Mouse (Mus musculus) embryo, embryonic 10 days (tissue): ENCODE results near the gene Tmtc1.

Source experiments
- DNase-seq: peaks from one replicate; pipeline ENCODE4 v3.0.0-alpha.2; 2015; ENCODE audit warnings: low spot score

The Tmtc1 gene

DNA sequence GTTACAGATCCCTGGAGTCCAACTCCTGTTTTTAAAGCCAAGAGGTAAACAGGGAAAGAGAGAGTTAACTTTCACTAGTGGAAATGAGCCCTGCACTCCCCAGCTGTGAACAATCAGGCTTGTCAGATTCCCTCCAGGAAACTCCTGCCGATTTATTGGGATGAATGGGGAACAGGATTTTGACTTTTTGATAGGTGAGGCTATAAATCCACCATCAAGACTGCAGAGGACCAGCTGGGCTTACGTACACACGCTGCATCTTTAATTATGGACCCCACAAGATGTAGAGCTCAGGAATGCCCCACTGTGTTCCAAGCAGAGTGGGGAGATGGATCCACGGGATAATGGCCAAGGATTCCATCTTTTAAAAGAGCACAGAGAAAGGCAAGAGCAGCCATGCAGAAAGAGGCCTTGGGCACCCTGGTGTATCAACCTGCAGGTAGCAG is 77.1 kb downstream of the Tmtc1 start:
- no peak for DNase-seq

DNA sequence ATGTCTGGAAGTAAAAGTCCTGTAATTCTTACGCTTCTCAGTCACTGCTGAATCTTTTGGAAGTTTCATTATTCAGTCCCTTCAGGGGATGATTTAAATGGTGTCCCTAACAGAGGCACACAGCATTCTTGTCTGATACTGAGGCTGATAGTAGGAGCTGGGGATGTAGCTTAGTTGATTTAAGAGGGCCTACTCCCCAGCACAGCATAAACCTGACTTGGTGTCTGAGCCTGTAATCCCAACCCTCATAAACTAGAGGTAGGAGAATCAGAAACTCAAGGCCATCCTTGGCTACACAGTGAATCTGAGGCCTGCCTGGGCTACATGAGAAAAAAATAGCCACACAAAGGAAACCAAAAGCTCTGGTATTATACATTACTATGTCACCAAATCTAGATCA is 77.6 kb downstream of the Tmtc1 start:
- DNase-seq: no peak

DNA sequence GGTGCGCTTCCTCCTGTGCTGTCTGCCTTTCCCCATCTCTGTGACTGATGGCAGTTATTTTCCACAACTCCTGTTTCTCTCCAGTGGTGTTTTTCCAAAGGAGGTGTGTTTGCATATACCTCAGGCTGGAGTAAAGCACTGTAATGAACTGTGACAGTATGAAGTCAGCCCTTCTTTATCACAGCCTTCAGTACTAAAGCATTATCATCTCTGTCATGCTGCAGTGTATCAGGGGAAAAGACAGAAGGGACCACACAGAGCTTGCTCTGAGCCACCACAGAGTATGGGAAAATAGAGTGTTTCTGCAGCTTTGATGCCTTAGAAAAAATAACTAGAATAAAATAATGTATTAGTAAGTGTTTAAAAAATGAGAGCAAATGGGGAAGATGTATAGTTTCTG is 81.0 kb downstream of the Tmtc1 start:
- no peak for DNase-seq

DNA sequence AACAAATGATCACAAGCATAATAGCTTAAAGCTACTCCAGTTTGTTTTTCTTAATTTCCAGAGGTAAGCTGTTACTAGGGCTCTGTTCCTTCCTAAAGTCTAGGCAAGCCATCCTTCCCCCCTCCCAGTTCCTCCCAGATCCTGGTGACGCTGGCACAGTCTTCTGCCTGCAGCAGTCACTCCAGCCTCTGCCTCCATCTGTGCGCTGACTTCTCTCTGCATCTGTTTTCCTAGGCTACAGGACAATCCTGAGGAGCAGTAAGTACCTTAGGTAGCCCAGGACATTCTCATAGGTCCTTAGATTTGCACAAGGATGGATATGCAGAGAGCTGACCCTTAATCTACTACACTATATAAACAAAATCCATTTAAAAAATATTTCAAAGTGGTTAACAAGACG is 81.7 kb downstream of the Tmtc1 start:
- no peak for DNase-seq

DNA sequence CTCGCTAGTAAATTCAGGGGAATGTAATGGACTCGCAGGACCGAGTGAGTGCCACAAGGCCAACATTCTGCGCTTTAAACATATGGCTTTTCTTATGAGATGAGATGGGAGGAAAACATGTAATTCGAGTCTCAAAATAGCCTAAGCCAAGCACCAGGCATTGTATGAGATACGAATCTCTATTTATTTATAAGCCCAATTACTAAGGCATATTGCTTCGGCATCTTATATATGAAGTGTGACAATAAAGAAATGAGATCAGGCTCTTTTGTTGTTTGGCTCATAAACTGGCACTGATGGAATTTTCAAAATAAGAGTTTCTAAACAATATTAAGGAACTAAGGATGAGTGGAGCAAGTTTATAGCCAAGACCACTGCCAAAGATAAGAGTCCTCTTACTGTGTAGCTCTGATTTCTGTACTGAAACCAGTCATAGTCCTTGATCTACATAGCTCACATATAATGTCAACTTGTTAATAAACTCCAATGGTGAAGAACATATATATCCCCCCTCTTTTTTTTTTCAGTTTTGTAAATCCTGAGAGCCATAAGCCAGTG is 84.8 kb downstream of the Tmtc1 start:
- DNase-seq: no peak

DNA sequence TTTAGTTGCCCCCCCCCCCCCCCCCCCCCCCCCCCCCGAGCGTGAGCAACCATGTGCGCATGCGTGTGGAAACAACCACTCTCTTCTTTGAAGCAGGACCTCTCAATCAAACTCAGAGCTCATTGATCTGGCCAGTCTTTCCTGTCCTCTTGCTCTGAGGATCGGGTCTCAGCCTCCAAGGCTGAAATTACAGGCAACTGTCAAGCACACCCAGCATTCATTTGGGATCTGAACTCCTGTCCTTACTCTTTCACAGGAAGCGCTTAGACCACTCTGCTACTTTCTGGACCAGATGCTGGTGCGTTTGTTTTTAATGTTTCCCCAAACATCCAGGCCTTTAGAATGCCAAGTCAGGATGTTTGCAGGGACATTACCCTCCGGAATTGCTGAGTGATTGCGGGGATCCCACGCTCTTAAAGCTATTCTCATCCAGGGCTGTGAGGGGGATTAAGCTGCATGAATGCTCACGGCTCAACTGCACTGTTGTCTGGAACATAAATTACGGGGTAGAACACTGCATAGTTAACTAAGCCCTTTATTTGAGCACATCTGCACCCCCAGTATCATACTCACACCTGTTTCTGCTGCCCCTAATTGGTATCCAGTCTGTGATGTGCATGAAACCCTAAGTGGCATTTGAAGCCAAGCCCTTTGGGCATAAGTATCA is 85.5 kb downstream of the Tmtc1 start:
- no peak for DNase-seq

DNA sequence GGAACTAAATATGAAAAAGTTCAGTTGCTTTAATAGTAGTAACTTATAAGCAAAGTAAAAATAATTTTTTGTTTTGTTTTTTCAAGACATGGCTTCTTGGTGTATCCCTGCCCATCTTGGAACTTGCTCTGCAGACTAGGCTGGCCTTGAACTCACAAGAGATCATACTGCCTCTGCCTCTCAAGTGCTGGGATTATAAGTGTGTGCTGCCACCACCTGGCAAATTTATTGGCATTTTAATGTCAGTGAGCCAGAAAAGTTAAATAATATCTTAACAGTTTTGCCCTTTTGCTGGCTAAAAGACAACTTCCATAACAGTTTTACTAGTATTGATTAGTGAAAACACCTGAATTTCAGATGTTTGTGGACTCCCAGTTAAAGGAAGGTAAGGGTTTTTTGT is 88.0 kb downstream of the Tmtc1 start:
- no peak for DNase-seq

DNA sequence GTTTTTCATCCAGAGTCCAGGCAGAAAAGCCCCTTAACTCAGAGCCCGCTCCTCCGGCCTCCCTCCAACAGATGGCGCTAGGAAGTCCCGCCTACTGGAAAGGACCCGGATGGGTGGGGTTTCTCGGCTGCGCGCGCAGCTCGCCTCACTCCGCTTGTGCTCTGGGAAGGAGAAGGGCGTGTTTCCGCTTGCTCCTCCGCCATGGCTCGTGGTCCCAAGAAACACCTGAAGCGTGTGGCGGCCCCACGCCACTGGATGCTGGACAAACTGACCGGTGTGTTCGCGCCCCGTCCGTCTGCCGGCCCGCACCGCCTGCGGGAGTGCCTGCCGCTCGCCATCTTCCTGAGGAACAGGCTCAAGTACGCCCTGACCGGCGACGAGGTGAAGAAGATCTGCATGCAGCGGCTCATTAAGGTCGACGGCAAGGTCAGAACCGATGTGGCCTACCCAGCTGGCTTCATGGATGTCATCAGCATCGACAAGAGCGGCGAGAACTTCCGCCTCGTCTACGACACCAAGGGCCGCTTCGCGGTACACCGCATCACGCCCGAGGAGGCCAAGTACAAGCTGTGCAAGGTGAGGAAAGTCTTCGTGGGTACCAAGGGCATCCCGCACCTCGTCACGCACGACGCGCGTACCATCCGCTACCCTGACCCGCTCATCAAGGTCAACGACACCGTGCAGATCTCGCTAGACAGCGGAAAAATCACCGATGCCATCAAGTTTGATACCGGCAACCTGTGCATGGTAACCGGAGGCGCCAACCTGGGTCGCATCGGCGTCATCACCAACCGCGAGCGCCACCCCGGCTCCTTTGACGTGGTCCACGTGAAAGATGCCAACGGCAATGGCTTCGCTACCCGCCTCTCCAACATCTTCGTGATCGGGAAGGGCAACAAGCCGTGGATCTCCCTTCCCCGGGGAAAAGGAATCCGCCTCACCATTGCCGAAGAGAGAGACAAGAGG is 89.4 kb downstream of the Tmtc1 start:
- DNase-seq: peak; percentile 78

DNA sequence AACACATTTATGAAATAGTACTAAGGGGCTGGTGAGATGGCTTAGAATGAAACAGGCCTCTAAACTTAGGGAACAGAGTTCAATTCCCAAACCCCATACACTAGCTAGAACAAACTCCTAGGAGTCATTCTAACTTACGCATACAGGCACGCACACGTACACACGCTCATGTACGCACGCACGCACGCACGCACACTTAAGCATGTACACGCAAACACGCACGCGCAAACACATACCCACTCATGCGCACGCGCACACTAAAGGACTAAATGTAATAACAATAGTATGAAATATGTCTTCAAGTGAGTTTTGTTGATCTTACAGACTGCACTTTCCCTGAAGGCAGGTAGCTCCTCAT is 90.1 kb downstream of the Tmtc1 start:
- no peak for DNase-seq

DNA sequence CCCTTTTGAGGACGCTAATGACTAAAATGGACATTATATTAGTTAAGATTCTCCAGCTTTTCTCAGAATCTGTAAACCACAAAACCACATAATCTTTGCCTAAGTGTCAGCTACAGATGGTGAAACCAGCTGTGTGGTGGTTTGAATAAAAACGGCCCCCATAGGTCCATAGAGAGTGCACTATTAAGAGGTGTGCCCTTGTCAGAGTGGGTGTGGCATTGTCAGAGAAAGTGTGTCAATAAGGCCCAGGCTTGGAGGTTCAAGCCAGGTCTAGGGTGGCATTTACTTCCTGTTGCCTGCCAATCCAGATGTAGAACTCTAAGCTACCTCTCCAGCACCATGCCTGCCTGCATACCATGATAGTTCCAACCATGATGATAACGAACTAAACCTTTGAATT is 99.2 kb downstream of the Tmtc1 start:
- no peak for DNase-seq

DNA sequence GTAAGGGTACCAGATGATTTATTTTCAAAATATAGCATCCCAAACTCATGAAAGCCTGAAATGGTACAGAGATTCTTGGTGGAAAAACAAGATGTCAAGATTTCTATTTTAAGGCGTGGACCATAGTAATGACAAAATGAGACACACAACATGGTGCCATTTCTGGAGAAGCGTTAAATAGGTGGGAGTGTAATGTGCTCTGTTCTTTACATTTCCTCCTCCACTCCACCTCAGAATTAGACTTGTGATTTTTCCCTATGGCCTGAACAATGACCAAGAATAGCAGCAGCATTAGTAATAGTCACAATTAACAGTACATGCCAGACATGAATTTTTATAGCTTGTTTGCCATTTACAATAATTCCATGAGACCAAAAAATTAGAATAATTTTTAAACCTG is 102.0 kb downstream of the Tmtc1 start:
- DNase-seq: no peak

DNA sequence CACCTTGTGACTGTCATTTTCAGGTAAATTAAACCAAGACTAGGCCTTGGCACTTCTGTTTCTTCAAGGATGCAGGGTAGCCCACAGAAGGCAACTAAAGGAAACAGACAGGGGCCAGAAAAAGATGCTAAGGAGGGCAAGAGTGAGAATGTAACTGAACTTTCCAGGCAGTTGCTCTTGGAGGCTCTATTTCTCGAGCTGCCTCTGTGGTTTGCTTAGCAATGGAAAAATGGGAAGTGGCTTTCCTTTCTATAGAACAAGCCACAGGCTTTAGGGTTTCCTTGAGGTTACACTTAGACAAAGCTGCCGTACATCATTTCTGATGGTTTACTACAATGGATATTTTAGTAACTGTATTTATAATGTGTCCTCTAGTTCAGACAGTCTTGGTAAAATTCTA is 102.4 kb downstream of the Tmtc1 start:
- DNase-seq: no peak

DNA sequence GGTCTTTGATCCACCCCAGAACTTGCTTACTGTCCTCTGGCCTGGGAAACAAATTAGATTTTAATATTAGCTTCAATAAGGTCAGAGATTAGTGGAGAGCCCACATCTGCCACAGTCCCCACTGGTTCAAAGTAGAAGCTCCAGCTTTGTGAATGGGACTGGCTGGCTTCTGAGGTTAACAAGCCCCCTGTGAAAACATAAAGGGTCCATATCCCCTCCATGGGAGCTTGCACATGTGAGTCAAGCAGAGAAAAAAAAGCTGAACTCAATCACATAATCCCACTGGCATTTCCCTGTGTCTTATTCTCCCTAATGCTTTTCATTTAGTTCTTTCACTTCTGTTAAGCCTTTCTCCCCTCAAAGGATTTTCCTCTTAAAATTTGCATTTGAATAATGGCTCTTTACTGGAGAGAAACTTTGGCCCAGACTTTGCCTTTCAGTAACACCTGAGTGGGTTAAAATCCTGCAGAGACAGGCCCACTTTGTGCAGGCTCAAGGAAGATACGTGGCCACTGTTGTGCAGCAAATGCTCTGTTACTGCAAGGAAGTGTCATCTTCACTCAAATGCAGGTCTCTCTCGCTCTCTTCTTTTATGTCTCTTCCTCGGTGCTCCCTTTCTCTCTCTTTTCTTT is 105.7 kb downstream of the Tmtc1 start:
- DNase-seq: no peak

DNA sequence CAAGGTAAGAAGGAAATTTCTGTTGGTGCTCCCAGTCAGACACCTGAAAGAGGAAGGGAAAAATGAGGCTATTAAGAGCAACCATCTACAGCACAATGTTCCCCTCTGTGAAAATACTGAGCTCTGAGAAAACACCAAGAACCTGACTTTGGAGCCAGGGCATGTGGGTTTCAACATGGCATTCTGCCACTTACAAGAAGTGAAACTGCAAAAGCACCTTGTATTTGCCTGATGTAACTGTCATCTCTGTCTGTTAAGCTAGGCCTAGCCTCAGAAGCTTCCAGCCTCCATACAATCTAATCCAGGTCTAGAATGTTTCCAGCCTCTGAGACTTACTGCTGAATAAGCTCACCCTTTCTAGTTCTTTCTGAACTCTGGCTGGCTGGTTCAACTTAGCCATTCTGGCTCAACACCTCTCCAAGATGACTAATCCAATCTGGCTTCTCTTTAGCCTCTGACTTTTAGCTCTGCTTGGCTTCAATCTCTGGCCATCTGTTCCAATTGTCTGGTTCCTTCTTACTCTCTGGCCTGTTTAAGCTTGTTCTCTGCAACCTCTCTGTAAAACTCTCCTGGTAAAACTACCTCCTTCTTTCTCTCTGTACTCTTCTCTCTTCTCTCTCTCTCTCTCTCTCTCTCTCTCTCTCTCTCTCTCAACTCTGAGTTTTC is 107.8 kb downstream of the Tmtc1 start:
- no peak for DNase-seq

DNA sequence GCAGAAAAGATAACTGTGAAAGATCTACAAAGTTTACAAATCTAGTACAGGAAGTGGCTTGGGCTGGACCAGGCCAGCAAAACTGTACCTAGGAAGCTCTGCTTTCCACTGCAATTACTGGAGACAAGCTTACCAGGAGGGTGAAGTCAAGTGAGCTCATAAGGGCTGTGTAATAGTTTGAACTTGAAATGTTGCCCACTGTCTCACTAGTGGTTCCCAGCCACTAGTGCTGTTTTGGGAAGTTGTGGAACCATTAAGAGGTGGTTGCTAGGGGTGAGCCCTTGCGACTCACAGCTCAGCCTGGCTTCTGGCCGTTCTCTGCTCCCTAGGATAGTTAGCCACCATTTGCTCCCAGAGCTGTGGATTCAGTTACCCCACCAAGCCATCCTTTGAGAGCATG is 112.3 kb downstream of the Tmtc1 start:
- DNase-seq: no peak

DNA sequence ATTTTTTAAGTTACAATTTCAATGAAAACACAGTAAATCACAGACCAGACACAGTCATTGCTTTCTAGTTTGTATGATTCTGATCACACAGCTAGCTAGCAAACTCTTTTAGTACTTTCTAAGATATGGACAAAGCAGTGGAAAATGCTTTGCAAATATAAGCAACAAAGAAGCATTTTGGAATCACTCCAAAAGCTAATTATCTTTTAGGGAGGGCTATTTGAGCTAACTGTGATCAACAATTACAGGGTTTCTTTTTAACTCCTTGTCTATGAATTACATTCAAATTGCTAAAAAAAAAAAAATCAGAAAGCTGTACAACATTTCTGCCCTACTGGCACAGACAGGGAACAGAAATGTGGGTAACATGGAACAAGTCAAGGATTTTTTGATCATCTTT is 114.2 kb downstream of the Tmtc1 start:
- no peak for DNase-seq

DNA sequence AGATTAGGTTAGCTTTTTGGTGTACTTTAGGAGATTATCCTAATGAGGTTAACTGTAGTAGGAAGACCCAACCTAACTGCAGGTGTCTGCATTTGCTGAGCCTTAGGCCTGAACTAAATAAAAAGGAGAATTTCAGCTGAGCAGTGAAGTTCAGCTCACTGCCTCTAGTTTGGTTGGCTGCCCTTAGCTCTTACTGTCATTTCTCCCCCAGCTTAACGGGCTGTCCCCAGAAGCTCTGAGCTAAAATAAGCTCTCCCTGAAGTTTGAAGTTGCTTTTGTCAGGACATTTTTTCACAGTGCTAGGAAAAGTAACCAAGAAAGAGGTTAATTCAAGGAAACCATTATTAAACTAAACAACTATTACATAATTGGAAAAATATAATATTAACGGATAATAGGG is 115.3 kb downstream of the Tmtc1 start:
- no peak for DNase-seq

DNA sequence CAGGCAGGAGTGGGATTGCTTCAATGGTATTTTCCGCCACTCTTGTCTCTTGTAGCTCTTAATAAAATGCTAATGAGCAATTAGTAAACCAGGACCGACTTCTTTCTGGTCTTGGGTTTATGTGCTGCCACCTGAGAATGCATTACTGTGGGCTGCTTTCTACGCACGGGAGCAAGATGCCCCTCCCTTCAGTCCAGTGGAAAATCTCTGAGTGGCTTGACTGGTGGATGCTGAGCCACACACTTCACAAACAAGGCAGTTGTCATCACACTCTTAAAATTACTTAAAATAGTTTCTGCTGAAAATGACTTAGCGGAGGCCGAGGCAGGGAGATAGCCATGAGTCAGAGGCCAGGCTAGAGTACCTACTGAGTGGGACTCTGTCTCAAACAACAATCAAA is 116.1 kb downstream of the Tmtc1 start:
- no peak for DNase-seq

DNA sequence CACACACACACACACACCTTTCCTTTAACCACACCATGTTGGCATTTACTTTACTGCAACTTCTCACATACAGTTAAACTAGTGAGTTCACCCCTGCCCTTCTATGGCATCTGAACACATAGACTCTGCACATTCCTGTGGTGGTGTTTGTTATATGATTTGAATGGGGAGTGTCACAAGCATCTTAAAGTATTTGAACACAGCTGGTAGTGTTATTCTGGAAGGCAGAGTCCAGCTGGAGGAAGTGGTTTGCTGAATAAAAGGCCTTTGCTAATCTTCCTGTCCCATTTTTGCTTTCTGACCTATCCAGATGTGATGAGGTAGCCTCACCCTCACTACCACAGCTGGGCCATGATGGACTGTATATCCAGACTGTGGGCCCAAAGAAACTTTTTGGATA is 125.5 kb downstream of the Tmtc1 start:
- DNase-seq: no peak

DNA sequence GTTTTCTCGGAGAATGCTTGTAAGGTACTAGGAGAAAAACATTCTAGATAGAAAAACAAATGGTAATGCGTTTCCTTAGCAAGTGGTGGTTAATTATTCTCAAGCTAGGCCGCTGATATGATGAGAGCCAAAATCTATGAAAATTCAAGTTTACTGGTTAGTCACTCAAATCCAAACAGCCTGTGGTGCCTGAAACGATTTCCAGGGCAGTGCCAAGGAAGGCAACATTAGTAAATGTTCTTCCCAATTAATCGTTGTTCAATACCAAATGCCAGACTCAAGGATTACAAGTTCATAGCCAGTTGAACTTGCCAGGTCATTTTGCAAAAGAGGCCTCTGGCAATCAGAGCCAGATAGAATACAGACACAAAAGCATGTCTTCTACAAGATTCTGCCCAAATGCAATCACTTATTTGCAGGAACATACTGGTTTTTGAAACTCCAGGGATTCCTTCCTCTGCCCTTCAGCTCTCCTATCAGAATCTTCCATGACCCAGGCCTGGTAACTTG is 128.6 kb downstream of the Tmtc1 start:
- DNase-seq: no peak

DNA sequence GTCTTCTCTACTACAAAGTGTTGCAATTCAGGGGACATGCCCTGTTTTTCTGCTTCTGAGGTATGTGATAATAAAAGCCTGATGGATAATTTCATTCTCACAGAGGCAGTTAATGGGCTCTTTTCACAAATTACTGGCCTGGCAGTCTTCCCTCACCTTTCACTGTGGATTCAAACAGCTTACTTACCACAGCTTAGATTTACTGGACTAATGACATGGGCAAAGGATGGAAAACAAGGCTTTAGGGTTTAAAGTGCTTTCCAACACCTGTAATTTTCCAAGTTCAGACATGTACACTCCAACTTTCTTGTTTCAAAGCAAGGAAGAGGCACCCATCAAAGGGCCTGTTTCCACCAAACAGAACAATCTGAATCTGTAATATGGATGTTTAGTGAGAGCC is 129.1 kb downstream of the Tmtc1 start:
- no peak for DNase-seq

DNA sequence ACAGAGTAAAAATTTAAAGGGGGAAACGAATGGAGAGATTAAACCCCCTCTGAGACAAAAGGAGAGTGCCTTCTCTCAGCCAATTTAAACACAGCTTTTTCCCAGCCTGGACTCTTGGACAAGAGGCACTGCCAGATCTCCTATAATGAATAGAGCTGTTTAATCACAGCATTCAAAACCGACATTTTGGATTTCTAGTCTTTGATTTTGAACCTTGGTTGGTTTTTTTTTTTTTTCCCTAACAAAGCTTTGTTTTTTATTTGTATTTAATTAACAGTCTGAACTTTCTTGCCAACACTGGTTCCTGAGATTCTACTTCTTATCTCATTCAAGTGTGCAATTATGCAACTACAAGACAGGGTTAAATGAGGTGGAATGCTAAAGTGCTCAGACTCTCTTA is 133.2 kb downstream of the Tmtc1 start:
- no peak for DNase-seq
